Mouse (Mus musculus) brain, embryonic 14.5 days (tissue): ENCODE results near the gene Pcbp4.

Experiments used
- CTCF ChIP-seq: fragments of 200-500 bp; IDR thresholded peaks from 2 replicates; pipeline ENCODE4 v1.5.1; 2012; ENCODE audit warnings: inconsistent platforms, mild to moderate bottlenecking, moderate library complexity, borderline replicate concordance; ENCODE audit not compliant: insufficient read depth, insufficient read length; ENCODE audit errors: extremely low read depth
- POLR2A ChIP-seq: fragments of 200-500 bp; IDR thresholded peaks from 2 replicates; pipeline ENCODE4 v1.6.1; 2012; ENCODE audit warnings: mild to moderate bottlenecking, inconsistent platforms, borderline replicate concordance; ENCODE audit not compliant: poor library complexity, insufficient read depth, insufficient read length, severe bottlenecking; ENCODE audit errors: extremely low read depth

GRCm38 (mm10) chr9:106454888-106455681, 2.0 kb downstream of the Pcbp4 start:
- TF ChIP-seq POLR2A (peak; percentile 25; the same call in 1 of the 2 replicates), CTCF (no peak)
